ENCODE assay signal across 22 mouse cellular contexts in genomic region chr5:114548976-114549375, GRCm38 (mm10).
"Had no signal": no experiment of that assay in that cellular context is flagged by ENCODE, and none has a peak within 500 bp of the region (broad histone marks: within the 10 kb centered on the region; RNA-seq: fewer than 3 reads in every experiment).

No protein-coding gene starts in this region.

- DNase-seq: heart, postnatal 10 days; heart, postnatal 14 days; heart, postnatal 36 days; heart, postnatal 4 days; kidney, adult 11 months; kidney, adult 18-20 months; kidney, adult 2 months; kidney, adult 8-10 months; kidney, adult 9 months; kidney, postnatal 10 days; kidney, postnatal 14 days; kidney, postnatal 25 days; kidney, postnatal 36 days; kidney, postnatal 4 days; layer of hippocampus, adult 9-11 months; layer of hippocampus, postnatal 36 days had no signal

- ATAC-seq: hindbrain, embryonic 16.5 days; hindbrain, postnatal 0 days; inflammation-experienced regulatory T-cells, adult 6 months; intestine, embryonic 15.5 days; intestine, embryonic 16.5 days; intestine, postnatal 0 days had no signal
